Mouse (Mus musculus): ENCODE measurements at regions not wholly inside any gene's neighbourhood (a gene's known extent, or its start where the extent isn't known, plus 50 kb on each side); places are given as distances from the start of the nearest gene placed in this dataset.

DNA sequence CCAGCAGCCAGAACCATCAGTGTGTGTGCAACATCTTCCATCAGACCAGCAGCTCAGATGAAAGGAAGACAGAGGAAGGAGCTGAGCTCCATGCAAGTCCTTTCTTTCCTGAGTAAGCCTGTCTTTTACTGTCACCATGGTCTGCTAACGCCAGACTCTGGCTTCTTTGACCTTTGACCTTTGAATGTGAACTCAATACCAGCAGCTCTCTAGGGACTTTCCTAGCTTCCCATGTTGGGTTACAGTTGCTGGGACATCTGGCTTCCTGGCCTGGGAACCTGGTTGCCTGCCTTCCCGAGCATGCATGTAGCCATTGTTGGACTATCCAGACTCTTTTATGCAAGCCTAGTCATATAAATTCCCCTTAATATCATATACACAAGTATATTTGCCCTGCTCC lies 492.3 kb downstream of the Tmem132b start:
- TF ChIP-seq GATA1 (IDR thresholded peaks at IDR 0.05; ENCODE audit: borderline replicate concordance, low read length) (no peak), FLI1 (IDR thresholded peaks at IDR 0.05; ENCODE audit: low read length) (no peak)
